Mouse (Mus musculus): ENCODE measurements at regions not wholly inside any gene's neighbourhood (a gene's known extent, or its start where the extent isn't known, plus 50 kb on each side); places are given as distances from the start of the nearest gene placed in this dataset.

DNA sequence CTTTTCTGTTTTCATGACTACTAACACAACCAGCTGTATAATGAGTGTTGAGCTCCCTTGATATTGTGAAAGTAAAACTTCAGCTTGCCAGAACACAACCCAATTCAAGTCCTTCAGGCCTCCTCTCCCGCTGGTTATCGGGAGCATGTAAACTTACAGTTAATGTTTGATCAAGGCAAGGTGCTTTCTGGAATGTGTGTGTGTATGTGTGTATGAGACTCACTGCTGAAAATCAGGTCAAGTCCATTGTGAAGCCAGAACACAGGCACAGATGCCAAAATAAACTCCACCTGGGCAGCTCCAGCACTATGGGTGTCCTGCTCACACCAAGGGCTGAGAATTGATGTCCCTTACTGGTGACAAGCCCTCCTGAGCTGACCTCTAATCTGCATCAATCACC lies 308.9 kb upstream of the Slc24a5 start:
- no peaks in the 10 kb centered on the region for H3K79me2 ChIP-seq (ENCODE audit: control insufficient read depth, insufficient read depth, low read length, poor library complexity)

DNA sequence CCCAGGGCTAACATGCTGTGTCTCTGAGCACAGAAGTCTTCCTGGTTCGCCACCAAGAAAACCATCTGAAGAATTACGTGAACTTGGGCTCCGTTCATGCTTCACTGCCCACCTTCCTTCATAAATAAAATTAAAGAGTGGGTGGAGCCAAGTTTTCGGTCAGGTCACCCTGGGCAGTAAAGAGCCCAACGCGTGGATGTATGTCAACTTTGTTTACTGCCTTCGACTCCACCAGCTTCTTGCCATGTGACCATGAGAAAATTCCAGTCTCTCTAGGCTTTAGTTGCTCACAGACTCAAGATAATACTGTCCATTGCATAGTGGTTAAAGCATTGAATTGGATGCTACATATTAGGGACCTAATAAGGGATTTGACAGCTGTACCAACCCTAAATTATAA lies 304.3 kb upstream of the Slc24a5 start:
- DNase-seq (ENCODE audit: low read depth, low spot score) = no peak
- Histone ChIP-seq H3K9me3 (replicated peaks; ENCODE audit: insufficient read depth, low read length) (no peaks in the 10 kb centered on the region), H3K4me1 (ENCODE audit: control insufficient read depth in 1 of 2, insufficient read depth in 2 of 2, low read length in 2 of 2) (no peaks in the 10 kb centered on the region), H3K27ac (ENCODE audit: control insufficient read depth, low read depth, low read length) (no peak overlapping the region), H3K4me3 (ENCODE audit: control insufficient read depth in 1 of 2, insufficient read depth in 1 of 2, low read depth in 2 of 2, low read length in 2 of 2) (no peak overlapping the region), H3K27me3 (ENCODE audit: control insufficient read depth in 1 of 2, insufficient read depth in 2 of 2, low read length in 2 of 2) (no peaks in the 10 kb centered on the region), H3K79me2 (ENCODE audit: control insufficient read depth, insufficient read depth, low read length, poor library complexity) (no peaks in the 10 kb centered on the region), H3K36me3 (ENCODE audit: control insufficient read depth in 1 of 2, insufficient read depth in 2 of 2, low read length in 2 of 2) (no peaks in the 10 kb centered on the region), H3K9ac (ENCODE audit: control insufficient read depth, low read depth, low read length, poor library complexity, severe bottlenecking) (no peak overlapping the region)
- no peak for TF ChIP-seq JUND (IDR thresholded peaks at IDR 0.05; ENCODE audit: low read depth, low read length)
- no peak for TF ChIP-seq RCOR1 (IDR thresholded peaks at IDR 0.05; ENCODE audit: low read depth, low read length)
- no peak for TF ChIP-seq MAX (IDR thresholded peaks at IDR 0.05; ENCODE audit: low read length)

More for the DNA sequence above, 308.9 kb upstream of the Slc24a5 start:
- H3K9me3 ChIP-seq (replicated peaks; ENCODE audit: insufficient read depth, low read length) = no peaks in the 10 kb centered on the region
- no peak overlapping the region for H3K27ac ChIP-seq (ENCODE audit: control insufficient read depth, low read depth, low read length)
- H3K4me1 ChIP-seq (ENCODE audit: control insufficient read depth in 1 of 2, insufficient read depth in 2 of 2, low read length in 2 of 2) = no peaks in the 10 kb centered on the region
- no peaks in the 10 kb centered on the region for H3K27me3 ChIP-seq (ENCODE audit: control insufficient read depth in 1 of 2, insufficient read depth in 2 of 2, low read length in 2 of 2)
- TF ChIP-seq POLR2A (IDR thresholded peaks at IDR 0.05; ENCODE audit: control insufficient read depth in 1 of 2, insufficient read depth in 1 of 2, low read depth in 1 of 2, low read length in 2 of 2, poor library complexity in 1 of 2) (no peak), RAD21 (IDR thresholded peaks at IDR 0.05; ENCODE audit: low read depth, low read length) (no peak), TBP (IDR thresholded peaks at IDR 0.05; ENCODE audit: low read depth, low read length) (no peak)
- no peak for DNase-seq (ENCODE audit: low read depth, low spot score)
- H3K9ac ChIP-seq (ENCODE audit: control insufficient read depth, low read depth, low read length, poor library complexity, severe bottlenecking) = no peak overlapping the region
- no peak overlapping the region for H3K4me3 ChIP-seq (ENCODE audit: control insufficient read depth in 1 of 2, insufficient read depth in 1 of 2, low read depth in 2 of 2, low read length in 2 of 2)
- no peaks in the 10 kb centered on the region for H3K36me3 ChIP-seq (ENCODE audit: control insufficient read depth in 1 of 2, insufficient read depth in 2 of 2, low read length in 2 of 2)

DNA sequence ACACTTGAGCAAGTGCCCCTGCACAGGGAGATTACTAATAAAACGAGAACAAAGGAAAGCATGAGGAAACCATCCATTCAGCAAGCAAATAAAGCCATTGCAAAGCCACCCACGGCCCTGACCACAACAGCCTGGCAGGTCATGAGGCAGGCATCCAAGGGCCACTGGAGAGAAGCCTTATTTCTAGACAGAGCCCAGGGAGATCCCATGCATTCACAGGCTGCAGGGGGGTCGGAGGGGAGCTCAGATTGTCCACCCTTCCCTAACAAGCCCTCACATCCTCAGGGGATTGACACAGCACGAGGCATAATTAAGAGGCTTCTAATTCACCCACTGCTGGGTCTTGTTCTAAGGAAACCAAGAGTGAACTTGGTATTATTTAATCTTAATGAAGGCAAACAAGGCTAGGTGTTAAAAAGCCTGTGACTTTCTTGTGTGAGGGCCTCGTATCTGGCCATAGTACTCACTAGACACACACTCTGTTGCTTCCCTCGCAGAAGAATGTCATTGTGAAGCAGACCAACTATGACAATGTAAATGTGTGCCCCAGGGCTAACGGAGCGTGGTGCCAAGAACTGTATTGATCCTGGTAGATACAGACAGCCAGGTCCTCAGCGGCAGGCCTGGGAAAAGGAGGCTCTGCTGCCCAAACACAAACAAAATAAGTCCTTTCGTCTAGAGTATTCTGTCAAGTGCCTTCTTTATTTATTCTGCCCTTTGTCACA lies 303.6 kb upstream of the Slc24a5 start:
- no peak overlapping the region for H3K27ac ChIP-seq (ENCODE audit: control insufficient read depth, low read depth, low read length)
- DNase-seq (ENCODE audit: low read depth, low spot score) = no peak
- no peaks in the 10 kb centered on the region for H3K36me3 ChIP-seq (ENCODE audit: control insufficient read depth in 1 of 2, insufficient read depth in 2 of 2, low read length in 2 of 2)
- no peak overlapping the region for H3K4me3 ChIP-seq (ENCODE audit: control insufficient read depth in 1 of 2, insufficient read depth in 1 of 2, low read depth in 2 of 2, low read length in 2 of 2)
- H3K9me3 ChIP-seq (replicated peaks; ENCODE audit: insufficient read depth, low read length) = no peaks in the 10 kb centered on the region
- TF ChIP-seq ZMIZ1 (IDR thresholded peaks at IDR 0.05; ENCODE audit: low read depth, low read length) = no peak
- TF ChIP-seq RAD21 (IDR thresholded peaks at IDR 0.05; ENCODE audit: low read depth, low read length) = no peak
- no peak for TF ChIP-seq CTCF (IDR thresholded peaks at IDR 0.05 in 2 of 3, conservative IDR thresholded peaks at IDR 0.05 in 1 of 3; ENCODE audit: control insufficient read depth in 1 of 3, insufficient read depth in 1 of 3, low read depth in 2 of 3, low read length in 3 of 3, poor library complexity in 1 of 3, severe bottlenecking in 1 of 3)
- TF ChIP-seq ZKSCAN1 (IDR thresholded peaks at IDR 0.05; ENCODE audit: low read depth, low read length) = no peak
- no peaks in the 10 kb centered on the region for H3K79me2 ChIP-seq (ENCODE audit: control insufficient read depth, insufficient read depth, low read length, poor library complexity)
- H3K4me1 ChIP-seq (ENCODE audit: control insufficient read depth in 1 of 2, insufficient read depth in 2 of 2, low read length in 2 of 2) = no peaks in the 10 kb centered on the region
- H3K9ac ChIP-seq (ENCODE audit: control insufficient read depth, low read depth, low read length, poor library complexity, severe bottlenecking) = no peak overlapping the region
- no peaks in the 10 kb centered on the region for H3K27me3 ChIP-seq (ENCODE audit: control insufficient read depth in 1 of 2, insufficient read depth in 2 of 2, low read length in 2 of 2)
